Mouse (Mus musculus): ENCODE results near the gene Ptch1.

DNA sequence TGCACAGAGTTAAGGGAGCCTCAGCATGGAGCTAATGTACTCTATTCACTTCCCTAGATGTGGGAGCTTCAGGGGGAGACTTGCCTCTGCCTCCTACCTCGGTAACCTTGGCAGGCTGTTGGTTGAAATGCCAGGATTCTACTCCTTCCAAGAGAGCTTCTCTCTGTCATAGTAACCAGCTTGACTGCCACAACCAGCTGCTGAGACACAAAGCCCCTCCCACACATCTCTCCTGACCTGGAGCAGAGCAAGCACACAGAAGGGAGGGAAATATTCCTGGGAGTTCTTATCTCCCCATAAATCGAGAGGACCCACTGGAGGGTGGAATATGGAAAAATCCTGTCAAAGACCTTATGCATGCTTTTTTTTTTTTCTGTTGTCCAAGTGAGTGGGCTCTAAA lies 39.8 kb upstream of the Ptch1 start:
- TF ChIP-seq E2F4 (IDR thresholded peaks at IDR 0.05; ENCODE audit: insufficient read depth) (no peak), REST (IDR thresholded peaks at IDR 0.05; ENCODE audit: insufficient read depth, insufficient read length) (no peak), POLR2A (IDR thresholded peaks at IDR 0.05; ENCODE audit: insufficient read length, low read depth) (no peak), MYOD1 (IDR thresholded peaks at IDR 0.05; ENCODE audit: control insufficient read depth in 1 of 3, insufficient read length in 2 of 3, low read depth in 2 of 3) (peak; percentile 69 to 76 (median 74)), USF1 (IDR thresholded peaks at IDR 0.05; ENCODE audit: low read depth) (no peak), POLR2AphosphoS2 (IDR thresholded peaks at IDR 0.05; ENCODE audit: insufficient read length, low read depth) (no peak), MYOG (IDR thresholded peaks at IDR 0.05; ENCODE audit: control insufficient read depth in 1 of 3, insufficient read depth in 1 of 3, insufficient read length in 2 of 3, low read depth in 2 of 3) (no peak), MAX (IDR thresholded peaks at IDR 0.05; ENCODE audit: low read depth) (no peak), CEBPB (IDR thresholded peaks at IDR 0.05; ENCODE audit: insufficient read depth, poor library complexity, severe bottlenecking) (no peak), TCF3 (IDR thresholded peaks at IDR 0.05; ENCODE audit: insufficient read length, low read depth) (no peak)

All from myocyte (in vitro differentiated cells).